Mouse (Mus musculus) liver, embryonic 14.5 days (tissue): ENCODE data around the gene Ttyh2.

Experiments
- CTCF ChIP-seq: IDR thresholded peaks from 2 replicates; pipeline ENCODE4 v1.5.1; 2016; ENCODE audit warnings: antibody characterized with exemption, low read depth, control low read depth
- EP300 ChIP-seq: IDR thresholded peaks from 2 replicates; pipeline ENCODE4 v1.6.1; 2016; ENCODE audit warnings: antibody characterized with exemption, low read depth

DNA sequence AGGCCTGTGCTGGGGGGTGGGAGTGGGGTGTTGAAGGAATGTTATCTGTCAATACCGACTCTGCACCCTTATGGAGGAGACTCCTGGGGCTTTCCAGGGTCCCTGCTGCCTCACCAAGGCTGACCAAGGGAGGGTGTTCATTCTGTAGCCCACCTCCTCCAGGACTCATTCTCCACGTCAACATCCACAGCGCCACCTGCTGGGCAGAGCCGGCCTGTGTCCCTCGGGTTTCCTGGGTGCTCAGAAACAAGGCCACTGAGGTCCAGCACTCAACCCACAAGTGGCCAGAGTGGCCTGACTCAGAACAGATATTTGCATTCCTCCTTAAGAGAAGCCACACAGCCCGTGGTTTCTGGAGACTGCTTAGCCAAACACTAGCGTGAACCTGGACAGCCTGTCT lies 17.5 kb upstream of the Ttyh2 start:
- peak; percentile 84 for TF ChIP-seq CTCF
- TF ChIP-seq EP300: no peak
